In genomic region chr1:38541536-38541935, GRCm38 (mm10) we compare ENCODE assay signal across 21 mouse cellular contexts.
"Had no signal": no experiment of that assay in that cellular context is flagged by ENCODE, and none has a peak within 500 bp of the region (broad histone marks: within the 10 kb centered on the region; RNA-seq: fewer than 3 reads in every experiment).

No protein-coding gene starts in this region.

- DNase-seq: kidney, adult 18-20 months; kidney, adult 9 months; kidney, postnatal 14 days; kidney, postnatal 4 days; layer of hippocampus, adult 9-11 months; liver; lung, adult 18-20 months; lung, postnatal 10 days; lung, postnatal 36 days; thymus, postnatal 25 days had no signal

- H3K4me3 ChIP-seq: layer of hippocampus, adult 2 months; left cerebral cortex, adult 2 months; limb, embryonic 13.5 days; liver, embryonic 12.5 days; liver, embryonic 15.5 days; lung, embryonic 15.5 days; megakaryocyte, embryonic 14.5 days; midbrain, embryonic 10.5 days; midbrain, embryonic 15.5 days; neural tube, embryonic 13.5 days had no signal

- H3K9ac ChIP-seq: limb, embryonic 13.5 days; liver, embryonic 12.5 days; liver, embryonic 15.5 days; lung, embryonic 15.5 days; midbrain, embryonic 15.5 days; neural tube, embryonic 13.5 days had no signal

- ATAC-seq: intestine, embryonic 16.5 days; liver, embryonic 12.5 days; midbrain, embryonic 15.5 days had no signal

- H3K27me3 ChIP-seq: limb, embryonic 13.5 days; lung, embryonic 15.5 days; midbrain, embryonic 15.5 days; neural tube, embryonic 13.5 days had no signal

- H3K36me3 ChIP-seq: liver, embryonic 12.5 days; liver, embryonic 15.5 days; lung, embryonic 15.5 days; midbrain, embryonic 10.5 days; midbrain, embryonic 15.5 days; neural tube, embryonic 13.5 days had no signal

- H3K4me2 ChIP-seq: limb, embryonic 13.5 days; liver, embryonic 12.5 days; liver, embryonic 15.5 days; lung, embryonic 15.5 days; midbrain, embryonic 15.5 days; neural tube, embryonic 13.5 days had no signal

- H3K4me1 ChIP-seq: liver, embryonic 12.5 days; liver, embryonic 15.5 days; megakaryocyte, embryonic 14.5 days had no signal

- H3K9me3 ChIP-seq: limb, embryonic 13.5 days; liver, embryonic 12.5 days; liver, embryonic 15.5 days; lung, embryonic 15.5 days; megakaryocyte, embryonic 14.5 days; midbrain, embryonic 10.5 days; midbrain, embryonic 15.5 days; neural tube, embryonic 13.5 days had no signal

- H3K27ac ChIP-seq: layer of hippocampus, adult 2 months; left cerebral cortex, adult 2 months; limb, embryonic 13.5 days; liver, embryonic 12.5 days; liver, embryonic 15.5 days; lung, embryonic 15.5 days; midbrain, embryonic 10.5 days; midbrain, embryonic 15.5 days; neural tube, embryonic 13.5 days had no signal
